Mouse (Mus musculus): ENCODE data around the gene Sall2. TPM values are rescaled to one million over a fixed set of nuclear protein-coding genes. Genes with fewer than 3 reads are reported as not detected.

The Sall2 gene
- under 1 TPM; 0.61 to 0.78 TPM for total RNA-seq (2021)
- long read RNA-seq, experiment 1 = 0 reads
- long read RNA-seq, experiment 2, partial matches to known transcripts = 0 of 1 reads
- long read RNA-seq, experiment 2, other reads (novel, unspliced or antisense) = 1 of 1 reads

DNA sequence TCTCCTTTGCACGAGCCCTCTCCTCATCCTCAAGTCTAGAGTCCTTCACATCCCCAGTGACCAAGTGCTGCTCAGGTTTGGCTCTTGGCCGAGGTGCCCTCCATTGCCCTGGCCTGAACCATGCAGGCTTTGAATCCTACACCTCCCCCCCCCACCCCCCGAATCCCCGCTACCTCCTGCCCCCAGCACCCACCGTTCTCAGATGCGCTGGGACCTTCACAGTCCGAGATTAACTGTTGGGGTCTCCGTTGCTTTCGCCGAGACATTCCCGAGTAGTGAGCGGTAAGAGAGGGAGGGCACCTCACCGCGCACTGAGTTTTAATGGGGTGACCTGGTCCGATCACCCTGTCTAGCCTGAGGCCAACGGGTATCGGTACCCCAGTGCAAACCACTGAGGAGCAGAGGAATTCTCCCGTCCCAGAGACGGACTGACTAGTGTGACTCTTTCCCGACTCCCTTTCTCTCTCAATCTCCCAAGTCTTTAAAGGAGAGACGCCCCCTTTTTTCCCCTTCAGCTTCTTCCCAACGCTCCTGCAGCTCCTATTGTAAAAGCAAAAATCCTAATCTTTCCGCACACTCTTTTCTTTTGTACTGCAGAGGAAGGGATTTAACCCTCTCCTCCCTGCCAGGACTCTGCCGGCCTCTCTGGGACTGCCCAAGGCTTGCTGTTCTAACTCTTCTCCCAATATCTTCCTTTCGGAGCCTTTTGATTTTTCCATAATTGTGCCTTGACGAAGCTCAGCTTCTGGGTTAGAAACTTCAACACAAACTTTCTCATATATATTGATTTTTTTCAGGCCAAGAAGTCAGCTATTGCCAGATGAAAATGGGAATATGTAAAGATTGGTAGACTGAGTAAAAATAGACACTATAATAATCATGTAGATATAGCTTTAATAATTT is at the start of gene Sall2:
Gene Sall2, minus strand, starts transcription at position 853 of the 903 bp plus-strand sequence.
- peak within 1 kb of the TSS; percentile 60 for H3K4me3 ChIP-seq
- no peak within 1 kb of the TSS for H3K27ac ChIP-seq
- intact Hi-C loops (cut with DNase I) = no loop called here
- DNase-seq = no peak
- TF ChIP-seq CTCF (IDR thresholded peaks at IDR 0.05) = no peak

DNA sequence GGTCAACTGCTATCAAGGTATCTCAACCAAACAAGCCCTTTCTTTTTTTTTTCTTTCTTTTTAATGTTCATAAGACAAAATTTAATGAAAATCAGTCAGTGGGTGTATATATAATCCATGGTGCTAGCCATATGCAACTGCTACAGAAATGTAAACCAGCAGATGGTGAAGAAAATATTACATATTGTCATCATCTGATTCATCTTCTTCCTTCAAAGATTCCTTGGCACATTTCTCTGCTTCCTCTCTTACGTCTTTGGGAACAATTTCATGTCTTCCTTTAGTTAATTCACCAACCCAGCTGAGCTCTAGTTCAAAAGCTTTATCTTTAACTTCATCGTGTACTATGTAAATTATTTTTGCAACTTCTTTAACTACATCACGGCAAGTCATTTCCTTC is 40.2 kb upstream of the Sall2 start:
- TF ChIP-seq CTCF (IDR thresholded peaks at IDR 0.05) = no peak

DNA sequence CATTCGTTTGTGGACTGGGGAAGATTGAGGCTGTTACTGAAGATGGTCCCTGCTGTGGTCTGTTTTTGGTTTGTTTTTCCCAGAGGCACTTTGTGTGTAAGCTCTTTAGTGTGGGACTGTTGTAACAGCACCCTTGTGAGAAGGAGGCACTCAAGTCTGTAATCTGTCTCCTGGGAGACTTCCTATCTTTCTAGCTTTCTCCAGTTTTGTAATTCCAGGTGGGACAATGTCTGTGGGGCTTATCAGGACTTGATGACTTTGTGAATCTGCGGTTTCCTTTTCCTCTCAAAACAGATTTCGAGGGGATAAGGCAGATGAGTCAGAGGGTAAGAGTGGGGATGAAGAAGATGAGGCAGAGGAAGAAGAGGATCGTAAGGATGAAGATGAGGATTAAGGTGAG is 27.7 kb upstream of the Sall2 start, which contains the start of gene Olfr1513:
Gene Olfr1513, minus strand, starts transcription at position 101 of the 400 bp plus-strand sequence.
- intact Hi-C loops (cut with DNase I) = no loop called here
- H3K4me3 ChIP-seq = no peak within 1 kb of the TSS
- TF ChIP-seq CTCF (IDR thresholded peaks at IDR 0.05) = no peak
- H3K27ac ChIP-seq = no peak within 1 kb of the TSS
- DNase-seq = no peak

More for the DNA sequence above, 40.2 kb upstream of the Sall2 start:
- Histone ChIP-seq H3K4me3 (no peak overlapping the region), H3K27ac (no peak overlapping the region)
- DNase-seq = no peak
- intact Hi-C loops (cut with DNase I) = no loop called here

DNA sequence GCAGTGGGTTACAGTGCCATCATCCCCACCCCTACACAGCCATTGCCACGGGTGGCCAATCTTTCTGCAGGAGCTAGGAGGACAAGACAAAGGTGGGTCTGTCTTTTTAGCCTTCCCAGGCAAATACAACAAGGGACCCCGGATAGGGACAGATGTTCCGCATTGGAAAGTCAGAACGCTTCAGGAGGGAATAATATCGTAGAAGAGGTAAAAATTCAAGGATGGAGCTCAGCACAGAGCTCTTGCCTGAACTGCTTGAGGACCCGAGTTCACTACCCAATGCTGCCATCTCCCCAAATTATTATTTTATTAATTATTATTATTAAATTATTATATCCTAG is 10.9 kb upstream of the Sall2 start:
- H3K27ac ChIP-seq = no peak overlapping the region
- no peak for TF ChIP-seq CTCF (IDR thresholded peaks at IDR 0.05)
- intact Hi-C loops (cut with DNase I) = no loop called here

GRCm38 (mm10) chr14:52338751-52339511 is 10.4 kb upstream of the Sall2 start:
- peak overlapping the region; percentile 24; the same call in 1 of the 2 replicates for H3K4me3 ChIP-seq
- intact Hi-C loops (cut with DNase I) = loop anchor here (1.0 kb wide), 1 partner anchor 44 kb away; no protein-coding TSS in a partner anchor
- peak; percentile 90 for TF ChIP-seq CTCF (IDR thresholded peaks at IDR 0.05)
- H3K27ac ChIP-seq = no peak overlapping the region
- DNase-seq = peak; percentile 35

More for the DNA sequence above, 10.9 kb upstream of the Sall2 start:
- DNase-seq = no peak
- no peak overlapping the region for H3K4me3 ChIP-seq

DNA sequence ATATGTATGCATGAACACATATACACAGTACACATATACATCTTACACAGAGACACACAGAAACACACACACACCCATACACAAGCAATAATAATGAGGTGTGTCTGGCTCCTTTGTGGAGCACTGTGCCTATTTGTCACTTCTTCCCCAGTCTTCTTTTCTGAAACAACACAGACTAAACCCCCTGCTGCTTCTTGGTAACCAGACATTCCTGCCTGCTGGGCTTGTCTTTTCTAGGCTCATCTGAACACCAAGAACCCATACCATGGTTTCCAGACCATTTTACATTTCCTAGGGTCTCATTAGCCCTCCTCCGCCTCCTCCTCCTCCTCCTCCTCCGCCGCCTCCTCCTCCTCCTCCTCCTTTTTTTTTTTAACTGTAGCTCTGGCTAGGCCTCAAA is 3.6 kb upstream of the Sall2 start:
- TF ChIP-seq CTCF (IDR thresholded peaks at IDR 0.05) = no peak
- no peak overlapping the region for H3K4me3 ChIP-seq
- intact Hi-C loops (cut with DNase I) = no loop called here
- no peak overlapping the region for H3K27ac ChIP-seq
- no peak for DNase-seq

GRCm38 (mm10) chr14:52331069-52331750 is 2.6 kb upstream of the Sall2 start:
- no peak for DNase-seq
- intact Hi-C loops (cut with DNase I) = no loop called here
- H3K4me3 ChIP-seq = no peak overlapping the region

GRCm38 (mm10) chr14:52327375-52327901 is 1.1 kb downstream of the Sall2 start:
- no peak for DNase-seq
- H3K27ac ChIP-seq = no peak overlapping the region
- intact Hi-C loops (cut with DNase I) = no loop called here
- H3K4me3 ChIP-seq = peak overlapping the region; percentile 60
- no peak for TF ChIP-seq CTCF (IDR thresholded peaks at IDR 0.05)

More at GRCm38 (mm10) chr14:52331069-52331750, 2.6 kb upstream of the Sall2 start:
- no peak for TF ChIP-seq CTCF (IDR thresholded peaks at IDR 0.05)
- H3K27ac ChIP-seq = no peak overlapping the region

DNA sequence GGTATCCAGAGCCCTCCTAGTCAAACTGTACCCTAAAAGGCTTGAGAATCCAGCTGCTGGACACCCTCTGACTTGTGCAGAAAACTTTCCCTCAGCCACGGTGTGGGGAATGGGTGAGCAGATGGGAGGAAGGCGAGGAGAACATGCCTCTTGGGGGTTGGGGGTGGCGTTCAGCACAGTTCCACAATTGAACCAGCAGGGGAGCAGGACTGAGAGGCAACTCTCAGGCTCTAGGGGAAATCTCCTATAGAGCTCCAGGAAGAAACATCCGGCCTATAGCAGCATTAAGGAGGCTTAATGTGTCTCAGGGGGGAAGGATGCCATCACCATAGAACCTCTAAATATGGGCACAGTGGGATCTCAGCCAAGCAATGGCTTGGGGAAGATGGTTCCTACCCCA is 2.7 kb downstream of the Sall2 start:
- no peak for TF ChIP-seq CTCF (IDR thresholded peaks at IDR 0.05)

DNA sequence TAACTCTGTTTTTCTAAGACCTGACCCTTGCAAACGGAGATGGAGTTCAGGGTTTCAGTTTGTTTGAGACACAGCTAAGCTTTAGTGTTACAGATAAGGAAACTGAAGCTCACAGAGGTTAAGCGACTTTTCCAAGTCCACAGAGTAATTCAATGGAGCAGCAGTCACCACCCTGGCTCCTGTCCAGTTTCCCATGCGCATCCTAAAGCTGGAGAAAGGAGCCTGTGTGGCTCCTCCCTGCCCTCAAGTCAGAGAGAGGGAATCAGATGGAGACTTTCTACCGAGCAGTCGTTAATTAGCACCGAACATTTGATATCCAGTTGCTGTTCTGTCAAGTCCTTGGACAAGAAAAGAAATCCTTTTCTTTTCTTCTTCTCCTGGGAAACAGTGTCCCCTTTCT is 9.2 kb downstream of the Sall2 start:
- no peak for TF ChIP-seq CTCF (IDR thresholded peaks at IDR 0.05)
- Histone ChIP-seq H3K27ac (no peak overlapping the region), H3K4me3 (no peak overlapping the region)
- intact Hi-C loops (cut with DNase I) = no loop called here
- DNase-seq = no peak

More for the DNA sequence above, 2.7 kb downstream of the Sall2 start:
- intact Hi-C loops (cut with DNase I) = no loop called here
- no peak for DNase-seq
- no peak overlapping the region for H3K4me3 ChIP-seq
- H3K27ac ChIP-seq = no peak overlapping the region

GRCm38 (mm10) chr14:52316441-52317225 is 11.9 kb downstream of the Sall2 start:
- TF ChIP-seq CTCF (IDR thresholded peaks at IDR 0.05) = no peak
- DNase-seq = no peak
- Histone ChIP-seq H3K4me3 (peak overlapping the region; percentile 87), H3K27ac (peak overlapping the region; percentile 80)
- intact Hi-C loops (cut with DNase I) = no loop called here

Data from gastrocnemius, adult 2 months (tissue).